In genomic region chr5:67449957-67450630, GRCm38 (mm10) we compare ENCODE assay signal across 16 mouse cellular contexts. TPM values are rescaled to one million over a fixed set of nuclear protein-coding genes. Genes with fewer than 3 reads are reported as not detected.
A peak's percentile ranks its signal among the peaks of the same experiment; 100 is the strongest.
DNase-seq lines count a peak whose midpoint lies in the region; ATAC-seq and TF ChIP-seq lines count a peak whose summit lies in the region.
"Had no signal": no experiment of that assay in that cellular context is flagged by ENCODE, and none has a peak within 500 bp of the region (broad histone marks: within the 10 kb centered on the region; RNA-seq: fewer than 3 reads in every experiment).

No protein-coding gene starts in this region.

- H3K4me1 ChIP-seq in brown adipose tissue, adult 24 weeks (ENCODE audit: control insufficient read depth, insufficient read depth, insufficient read length, low read length) = no peaks in the 10 kb centered on the region
- H3K4me1 ChIP-seq: hindbrain, embryonic 10.5 days had no signal

- H3K4me3 ChIP-seq in brown adipose tissue, adult 24 weeks (ENCODE audit: insufficient read depth, low read depth, low read length) = peak overlapping the region; percentile 15; the same call in 1 of the 2 replicates
- H3K4me3 ChIP-seq in layer of hippocampus, adult 2 months = no peak overlapping the region
- H3K4me3 ChIP-seq: embryonic facial prominence, embryonic 10.5 days; erythroblast, embryonic 14.5 days; hindbrain, embryonic 10.5 days had no signal

- DNase-seq in 416B (ENCODE audit: low read depth) (peak; percentile 36), A20 (ENCODE audit: low read depth, low spot score) (peak; percentile 70)
- no peak for DNase-seq in layer of hippocampus, adult 2 months (ENCODE audit: low spot score in 2 of 2)
- DNase-seq in yolk sac, embryonic 10.5 days (ENCODE audit: low spot score) = no peak
- DNase-seq in gastrocnemius, postnatal 10 days = no peak
- DNase-seq: adrenal gland, adult 8-10 months; cerebellum, postnatal 25 days; kidney, adult 18-20 months; kidney, postnatal 14 days; lung, adult 18-20 months had no signal

- H3K27ac ChIP-seq in brown adipose tissue, adult 24 weeks (replicated peaks; ENCODE audit: low read depth, low read length) = no peak overlapping the region
- no peak overlapping the region for H3K27ac ChIP-seq in layer of hippocampus, adult 2 months
- H3K27ac ChIP-seq: embryonic facial prominence, embryonic 10.5 days; hindbrain, embryonic 10.5 days had no signal

- ATAC-seq in megakaryocyte progenitor cell, adult 5-6 weeks (replicated peaks; ENCODE audit: poor library complexity) = peak; percentile 75
- ATAC-seq: forebrain, embryonic 16.5 days had no signal

- no peak for TF ChIP-seq CTCF in layer of hippocampus, adult 2 months (conservative IDR thresholded peaks at IDR 0.05)

RNA-seq across cellular contexts. Expression of gene Bend4, which starts 22.0 kb away (rescaled TPM):
- 0.12 and 0.21 TPM in 2 replicates for polyA plus RNA-seq in brown adipose tissue, adult 24 weeks (2012; ENCODE audit: insufficient read depth, insufficient read length, missing spikeins)
- total RNA-seq in megakaryocyte progenitor cell, adult 5-6 weeks (2015) = 1.1 and 1.5 TPM in 2 replicates
- 1.4 and 1.6 TPM in 2 replicates for total RNA-seq in megakaryocyte progenitor cell, adult 5-6 weeks (2017)
- total RNA-seq in layer of hippocampus, adult 2 months (2021) = 1 to 10 TPM; 9.2 to 9.4 TPM
- 1 to 10 TPM; 1.8 to 2.1 TPM for total RNA-seq in gastrocnemius, postnatal 10 days (2021)

Comparison
In these comparisons a context has a peak if more than half of its experiments do, and no peak if none do; other contexts are left out.
1. DNase-seq: peak in 416B (single experiment) and A20 (single experiment); none in layer of hippocampus, adult 2 months (0 of 2), yolk sac, embryonic 10.5 days (single experiment) and gastrocnemius, postnatal 10 days (single experiment).